Mouse (Mus musculus): ENCODE results near the gene Ppp2r5e.

DNA sequence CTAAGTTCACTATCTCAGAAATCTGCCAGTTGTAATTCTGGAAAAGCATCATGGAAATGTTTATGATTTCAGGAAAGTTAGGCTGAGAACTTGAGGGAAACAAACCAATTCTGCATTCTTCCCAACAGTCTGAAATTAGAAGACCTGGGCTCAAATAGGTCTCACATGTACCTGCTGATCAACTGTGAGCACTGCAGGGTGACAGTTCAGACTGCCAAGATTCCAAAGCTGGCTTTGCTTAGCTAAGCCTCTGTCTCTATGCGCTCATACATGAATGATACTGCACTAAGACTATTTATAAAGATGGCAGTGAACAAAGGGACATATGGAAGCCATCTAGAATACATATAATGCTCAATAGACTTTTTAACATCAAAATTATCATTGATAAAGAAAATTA lies 67.7 kb downstream of the Ppp2r5e start:
- TF ChIP-seq POLR2A (IDR thresholded peaks at IDR 0.05; ENCODE audit: control insufficient read depth, extremely low read depth, insufficient read depth, low read length, poor library complexity) (no peak), CTCF (IDR thresholded peaks at IDR 0.05; ENCODE audit: borderline replicate concordance, control insufficient read depth, extremely low read depth, insufficient read depth, low read length, poor library complexity) (no peak)

All from thymus, adult 2 months (tissue).